Mouse (Mus musculus) liver, adult (tissue): Measurements from ENCODE around the gene Vmn1r65.

Source experiments
- GATA4 ChIP-seq: IDR thresholded peaks from 2 replicates; pipeline ENCODE4 v1.6.1; 2014; ENCODE audit warnings: mild to moderate bottlenecking, low read length; ENCODE audit not compliant: insufficient replicate concordance

The Vmn1r65 gene

DNA sequence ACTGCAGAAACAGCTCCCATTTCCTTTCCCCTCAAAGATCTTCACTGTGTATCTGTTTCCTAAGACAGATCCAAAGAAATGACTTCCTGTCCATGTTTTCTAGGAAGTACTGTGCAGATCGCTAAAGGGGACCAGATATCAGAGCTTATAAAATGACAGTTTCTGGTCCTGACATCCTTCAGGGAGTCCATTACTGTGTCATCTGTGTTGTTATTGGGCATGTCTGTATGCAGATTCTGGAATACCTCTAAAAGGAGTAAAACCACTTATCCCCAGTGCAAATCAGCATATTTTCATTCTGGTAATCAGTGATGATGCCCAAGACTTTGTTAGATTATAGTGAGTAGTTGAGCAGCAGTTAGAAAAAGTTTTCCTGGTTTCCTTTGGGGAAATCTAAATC, at the start of gene Vmn1r65:
Vmn1r65 (minus strand) TSS at position 101 of the 400 bp plus-strand sequence.
- no peak for TF ChIP-seq GATA4

- no peak for TF ChIP-seq GATA4
These were observed 34.1 kb upstream of the Vmn1r65 start, which contains the start of gene Nlrp4c for GRCm38 (mm10) chr7:6044861-6045260. Gene Nlrp4c (plus strand): TSS chr7:6045161.
